Mouse (Mus musculus) intestine, embryonic 15.5 days (tissue): ENCODE measurements around the gene Uso1. TPM values are rescaled to one million over a fixed set of nuclear protein-coding genes. Genes with fewer than 3 reads are reported as not detected.
"Not testable (repeated sequence)": the region's sequence is repeated elsewhere in the genome, so short reads cannot be mapped to it uniquely, and the experiment has no call there.

Source experiments
- ATAC-seq: fragments of 200-750 bp; cut with Nextera tagmentation; 2 replicates; pipeline ENCODE4 v1.8.0; 2017; ENCODE audit warnings: moderate TSS enrichment, moderate library complexity
- H3K27ac ChIP-seq: fragments of 300-500 bp; sonication (generic); 2 replicates; pipeline ENCODE4 v1.5.1; 2015; ENCODE audit warnings: mild to moderate bottlenecking, inconsistent platforms
- H3K27me3 ChIP-seq: fragments of 300-500 bp; sonication (generic); replicated peaks from 2 replicates; pipeline ENCODE4 v1.6.1; 2015; ENCODE audit warnings: inconsistent platforms
- H3K36me3 ChIP-seq: fragments of 300-500 bp; sonication (generic); 2 replicates; pipeline ENCODE4 v1.6.1; 2015; ENCODE audit warnings: inconsistent platforms
- H3K4me1 ChIP-seq: fragments of 300-500 bp; sonication (generic); replicated peaks from 2 replicates; pipeline ENCODE4 v1.6.1; 2015; ENCODE audit warnings: inconsistent platforms
- H3K4me2 ChIP-seq: fragments of 300-500 bp; sonication (generic); replicated peaks from 2 replicates; pipeline ENCODE4 v1.6.1; 2015; ENCODE audit warnings: mild to moderate bottlenecking, inconsistent platforms
- H3K4me3 ChIP-seq: fragments of 300-500 bp; sonication (generic); replicated peaks from 2 replicates; pipeline ENCODE4 v1.5.1; 2015; ENCODE audit warnings: inconsistent platforms
- H3K9ac ChIP-seq: fragments of 300-500 bp; sonication (generic); 2 replicates; pipeline ENCODE4 v1.6.1; 2015; ENCODE audit warnings: inconsistent platforms
- H3K9me3 ChIP-seq: fragments of 300-500 bp; sonication (generic); 2 replicates; pipeline ENCODE4 v1.6.1; 2016; ENCODE audit warnings: inconsistent platforms
- WGBS: fragments of 180-500 bp; shearing (Covaris S2); methylation state at CpG from one replicate; pipeline ENCODE4 v1.1.7; 2015; 5-methylcytosine and 5-hydroxymethylcytosine counted together
- polyA plus RNA-seq: library from polyadenylated mRNA; unstranded; fragments of >200 nt; fragmentation: Nextera tagmentation; extraction: Ambion mirVana; gene quantifications from 2 replicates; pipeline ENCODE4 v1.2.1, GENCODE M21; 2015

Gene Uso1
- polyA plus RNA-seq, 1 experiment from 2014 or later = 45.9 TPM

- ATAC-seq = 0 out of 2 replicates have a peak, but pooled peaks have one; percentile 7
- no peak overlapping the region for H3K9ac ChIP-seq
- 90% methylated on average over 1 of the region's 1 CpGs for WGBS
- no peak overlapping the region for H3K4me2 ChIP-seq
- no peak overlapping the region for H3K27ac ChIP-seq
- H3K27me3 ChIP-seq = no peaks in the 10 kb centered on the region
- no peak overlapping the region for H3K4me3 ChIP-seq
- H3K4me1 ChIP-seq = peaks cover 10% of the 10 kb centered on the region; the same call in 1 of the 2 replicates
- no peaks in the 10 kb centered on the region for H3K36me3 ChIP-seq
- no peaks in the 10 kb centered on the region for H3K9me3 ChIP-seq
Observed at GRCm38 (mm10) chr5:92129321-92129768, 8.4 kb upstream of the Uso1 start.

- no peak overlapping the region for H3K27ac ChIP-seq
- no peak overlapping the region for H3K4me2 ChIP-seq
- no peak for ATAC-seq
Observed at GRCm38 (mm10) chr5:92130040-92130682, 7.6 kb upstream of the Uso1 start.

GRCm38 (mm10) chr5:92132127-92132526 is 5.6 kb upstream of the Uso1 start:
- WGBS = 98% methylated on average over 4 of the region's 4 CpGs
- ATAC-seq = no peak
- no peak overlapping the region for H3K4me3 ChIP-seq

More at GRCm38 (mm10) chr5:92130040-92130682, 7.6 kb upstream of the Uso1 start:
- H3K4me3 ChIP-seq = no peak overlapping the region
- H3K27me3 ChIP-seq = no peaks in the 10 kb centered on the region
- H3K9ac ChIP-seq = no peak overlapping the region
- H3K36me3 ChIP-seq = no peaks in the 10 kb centered on the region
- 91% methylated on average over 6 of the region's 6 CpGs for WGBS
- peaks cover 10% of the 10 kb centered on the region; the same call in 1 of the 2 replicates for H3K4me1 ChIP-seq
- no peaks in the 10 kb centered on the region for H3K9me3 ChIP-seq

GRCm38 (mm10) chr5:92133006-92133405 is 4.7 kb upstream of the Uso1 start:
- 62% methylated on average over 4 of the region's 4 CpGs for WGBS
- not testable (repeated sequence) for H3K4me3 ChIP-seq, H3K27me3 ChIP-seq, H3K9me3 ChIP-seq, H3K27ac ChIP-seq, ATAC-seq, H3K36me3 ChIP-seq, H3K4me2 ChIP-seq, H3K9ac ChIP-seq
- H3K4me1 ChIP-seq = peaks cover 12% of the 10 kb centered on the region

More at GRCm38 (mm10) chr5:92132127-92132526, 5.6 kb upstream of the Uso1 start:
- no peak overlapping the region for H3K9ac ChIP-seq
- H3K4me2 ChIP-seq = no peak overlapping the region
- no peak overlapping the region for H3K27ac ChIP-seq
- H3K4me1 ChIP-seq = peaks cover 15% of the 10 kb centered on the region
- no peaks in the 10 kb centered on the region for H3K36me3 ChIP-seq
- no peaks in the 10 kb centered on the region for H3K27me3 ChIP-seq
- H3K9me3 ChIP-seq = no peaks in the 10 kb centered on the region

GRCm38 (mm10) chr5:92134934-92135333 is 2.8 kb upstream of the Uso1 start:
- WGBS = 86% methylated on average over 3 of the region's 3 CpGs
- no peak overlapping the region for H3K4me2 ChIP-seq
- no peak for ATAC-seq

GRCm38 (mm10) chr5:92136536-92137238 is 1.1 kb upstream of the Uso1 start:
- ATAC-seq = no peak
- no peak overlapping the region for H3K27ac ChIP-seq
- peak overlapping the region; percentile 88 for H3K4me3 ChIP-seq
- H3K9me3 ChIP-seq = no peaks in the 10 kb centered on the region
- H3K27me3 ChIP-seq = no peaks in the 10 kb centered on the region
- peak overlapping the region; percentile 73 for H3K4me2 ChIP-seq
- no peak overlapping the region for H3K9ac ChIP-seq
- no peaks in the 10 kb centered on the region for H3K36me3 ChIP-seq
- WGBS = 64% methylated on average over 9 of the region's 9 CpGs
- H3K4me1 ChIP-seq = peaks cover 15% of the 10 kb centered on the region

More at GRCm38 (mm10) chr5:92134934-92135333, 2.8 kb upstream of the Uso1 start:
- Histone ChIP-seq H3K27me3 (no peaks in the 10 kb centered on the region), H3K27ac (no peak overlapping the region), H3K9ac (no peak overlapping the region), H3K4me1 (peaks cover 15% of the 10 kb centered on the region), H3K9me3 (no peaks in the 10 kb centered on the region), H3K36me3 (no peaks in the 10 kb centered on the region), H3K4me3 (no peak overlapping the region)

GRCm38 (mm10) chr5:92138093-92138621 is 419 bp downstream of the Uso1 start:
- H3K9ac ChIP-seq = peak overlapping the region; percentile 94
- peak overlapping the region; percentile 88 for H3K4me3 ChIP-seq
- WGBS = under 1% methylated on average over 39 of the region's 43 CpGs
- H3K27ac ChIP-seq = peak overlapping the region; percentile 66
- H3K36me3 ChIP-seq = no peaks in the 10 kb centered on the region
- peaks cover 15% of the 10 kb centered on the region for H3K4me1 ChIP-seq
- peak; percentile 83 for ATAC-seq
- no peaks in the 10 kb centered on the region for H3K9me3 ChIP-seq
- no peaks in the 10 kb centered on the region for H3K27me3 ChIP-seq
- peak overlapping the region; percentile 77 for H3K4me2 ChIP-seq

- Histone ChIP-seq H3K9me3 (no peaks in the 10 kb centered on the region), H3K4me3 (peak overlapping the region; percentile 88), H3K4me1 (peaks cover 15% of the 10 kb centered on the region), H3K9ac (peak overlapping the region; percentile 94; the same call in 1 of the 2 replicates), H3K36me3 (no peaks in the 10 kb centered on the region), H3K27me3 (no peaks in the 10 kb centered on the region), H3K4me2 (peak overlapping the region; percentile 77), H3K27ac (no peak overlapping the region)
- ATAC-seq = no peak
- WGBS = 6% methylated on average over 1 of the region's 1 CpGs
Observed at GRCm38 (mm10) chr5:92139191-92139590, 1.5 kb downstream of the Uso1 start.

GRCm38 (mm10) chr5:92141696-92142095 is 4.0 kb downstream of the Uso1 start:
- Histone ChIP-seq H3K9ac (no peak overlapping the region), H3K27me3 (no peaks in the 10 kb centered on the region), H3K4me3 (no peak overlapping the region), H3K4me1 (peaks cover 19% of the 10 kb centered on the region), H3K4me2 (no peak overlapping the region), H3K9me3 (no peaks in the 10 kb centered on the region), H3K36me3 (no peaks in the 10 kb centered on the region), H3K27ac (no peak overlapping the region)
- 74% methylated on average over 5 of the region's 5 CpGs for WGBS
- no peak for ATAC-seq

GRCm38 (mm10) chr5:92142481-92142880 is 4.7 kb downstream of the Uso1 start:
- H3K4me1 ChIP-seq = peaks cover 15% of the 10 kb centered on the region
- no peak overlapping the region for H3K9ac ChIP-seq
- no peaks in the 10 kb centered on the region for H3K9me3 ChIP-seq
- 76% methylated on average over 3 of the region's 3 CpGs for WGBS
- H3K4me3 ChIP-seq = no peak overlapping the region
- no peaks in the 10 kb centered on the region for H3K27me3 ChIP-seq
- no peak overlapping the region for H3K4me2 ChIP-seq
- no peak for ATAC-seq
- H3K27ac ChIP-seq = no peak overlapping the region
- H3K36me3 ChIP-seq = no peaks in the 10 kb centered on the region

- no peak overlapping the region for H3K9ac ChIP-seq
- no peak overlapping the region for H3K4me2 ChIP-seq
- no peak for ATAC-seq
- H3K27me3 ChIP-seq = no peaks in the 10 kb centered on the region
- peaks cover 15% of the 10 kb centered on the region for H3K4me1 ChIP-seq
- no peak overlapping the region for H3K4me3 ChIP-seq
- no peaks in the 10 kb centered on the region for H3K36me3 ChIP-seq
- WGBS = 94% methylated on average over 6 of the region's 6 CpGs
- H3K9me3 ChIP-seq = no peaks in the 10 kb centered on the region
- no peak overlapping the region for H3K27ac ChIP-seq
Observed at GRCm38 (mm10) chr5:92143665-92144064, 5.9 kb downstream of the Uso1 start.

GRCm38 (mm10) chr5:92144954-92145708 is 7.4 kb downstream of the Uso1 start:
- peaks cover 5% of the 10 kb centered on the region; the same call in 1 of the 2 replicates for H3K4me1 ChIP-seq
- 80% methylated on average over 7 of the region's 7 CpGs for WGBS
- H3K36me3 ChIP-seq = no peaks in the 10 kb centered on the region
- H3K27ac ChIP-seq = no peak overlapping the region
- H3K27me3 ChIP-seq = no peaks in the 10 kb centered on the region
- H3K9ac ChIP-seq = no peak overlapping the region
- peak; percentile 68; the same call in 1 of the 2 replicates for ATAC-seq
- H3K4me2 ChIP-seq = no peak overlapping the region
- H3K9me3 ChIP-seq = no peaks in the 10 kb centered on the region
- H3K4me3 ChIP-seq = no peak overlapping the region
